Mouse (Mus musculus) MEL (cell line): Measurements from ENCODE around the gene Dhdh.

Experiments used
- CTCF ChIP-seq, 3 experiments: IDR thresholded peaks in 2 of 3; conservative IDR thresholded peaks in 1 of 3; 2 replicates each; pipeline ENCODE4 v1.5.1; 2011 to 2012; ENCODE audit warnings: low read length in 3 of 3, low read depth in 2 of 3, mild to moderate bottlenecking in 2 of 3, improper control_type of control experiment in 1 of 3, inconsistent platforms in 1 of 3, mixed read lengths in 1 of 3, moderate library complexity in 1 of 3; ENCODE audit not compliant: control insufficient read depth in 1 of 3, insufficient read depth in 1 of 3, poor library complexity in 1 of 3, severe bottlenecking in 1 of 3
- ETS1 ChIP-seq: IDR thresholded peaks from 2 replicates; pipeline ENCODE4 v1.6.1; 2012; ENCODE audit warnings: low read depth, mild to moderate bottlenecking, inconsistent platforms, low read length, improper control_type of control experiment, moderate library complexity
- MEF2A ChIP-seq: IDR thresholded peaks from 2 replicates; pipeline ENCODE4 v1.6.1; 2014; ENCODE audit warnings: low read depth, mild to moderate bottlenecking, inconsistent platforms, low read length, improper control_type of control experiment; ENCODE audit not compliant: poor library complexity, insufficient replicate concordance, severe bottlenecking; ENCODE audit errors: extremely low read depth
- POLR2A ChIP-seq, 2 experiments: IDR thresholded peaks; 2 replicates each; pipeline ENCODE4 v1.6.1; 2011 to 2012; ENCODE audit warnings: low read length in 2 of 2, mild to moderate bottlenecking in 2 of 2, control low read depth in 1 of 2, improper control_type of control experiment in 1 of 2, low read depth in 1 of 2, moderate library complexity in 1 of 2; ENCODE audit not compliant: control insufficient read depth in 1 of 2, insufficient read depth in 1 of 2, poor library complexity in 1 of 2
- RAD21 ChIP-seq: IDR thresholded peaks from 2 replicates; pipeline ENCODE4 v1.6.1; 2011; ENCODE audit warnings: mild to moderate bottlenecking, low read depth, low read length, improper control_type of control experiment
- UBTF ChIP-seq: IDR thresholded peaks from 2 replicates; pipeline ENCODE4 v1.6.1; 2012; ENCODE audit warnings: low read depth, mild to moderate bottlenecking, inconsistent platforms, low read length, improper control_type of control experiment, moderate library complexity, borderline replicate concordance; ENCODE audit not compliant: insufficient read depth

GRCm38 (mm10) chr7:45487861-45488292 lies 728 bp downstream of the Dhdh start:
- TF ChIP-seq POLR2A (IDR thresholded peaks at IDR 0.05; ENCODE audit: control insufficient read depth in 1 of 2, insufficient read depth in 1 of 2, low read depth in 1 of 2, low read length in 2 of 2, poor library complexity in 1 of 2), result no peak
- TF ChIP-seq CTCF (IDR thresholded peaks at IDR 0.05 in 2 of 3, conservative IDR thresholded peaks at IDR 0.05 in 1 of 3; ENCODE audit: control insufficient read depth in 1 of 3, insufficient read depth in 1 of 3, low read depth in 2 of 3, low read length in 3 of 3, poor library complexity in 1 of 3, severe bottlenecking in 1 of 3), result no peak
- no peak for TF ChIP-seq MEF2A
- no peak for TF ChIP-seq ETS1
- no peak for TF ChIP-seq RAD21
- no peak for TF ChIP-seq UBTF
